Mouse (Mus musculus) retina, adult 2 months (tissue): Measurements from ENCODE around the gene Zbtb48.

Experiments used
- DNase-seq: peaks from one replicate; pipeline ENCODE4 v3.0.0-alpha.2; 2012; ENCODE audit warnings: low read depth, low spot score

Gene Zbtb48

GRCm38 (mm10) chr4:151972221-151972967, 55.1 kb downstream of the Zbtb48 start:
- DNase-seq, result no peak
